Mouse (Mus musculus) spleen, adult 2 months (tissue): Measurements from ENCODE around the gene Igtp. TPM values are rescaled to one million over a fixed set of nuclear protein-coding genes. Genes with fewer than 3 reads are reported as not detected.
"Not testable (repeated sequence)": the region's sequence is repeated elsewhere in the genome, so short reads cannot be mapped to it uniquely, and the experiment has no call there.

ENCODE experiments used
- DNase-seq, 2 experiments: peaks; one replicate each; pipeline versions ENCODE4 v3.0.0 to v3.0.0-alpha.2; 2012 to 2021; ENCODE audit warnings: low spot score in 2 of 2, low read depth in 1 of 2
- H3K27ac ChIP-seq: fragments of 200-500 bp; 2 replicates; pipeline ENCODE4 v1.5.1; 2012; ENCODE audit warnings: low read length, inconsistent platforms; ENCODE audit not compliant: insufficient read depth
- H3K27me3 ChIP-seq: fragments of 200-500 bp; 2 replicates; pipeline ENCODE4 v1.6.1; 2012; ENCODE audit warnings: mild to moderate bottlenecking, moderate library complexity, low read length, inconsistent platforms; ENCODE audit not compliant: control insufficient read depth, insufficient read depth
- H3K36me3 ChIP-seq: fragments of 200-500 bp; 2 replicates; pipeline ENCODE4 v1.6.1; 2012; ENCODE audit warnings: mild to moderate bottlenecking, low read length, inconsistent platforms; ENCODE audit not compliant: control insufficient read depth, insufficient read depth
- H3K4me1 ChIP-seq: fragments of 200-500 bp; 2 replicates; pipeline ENCODE4 v1.6.1; 2011; ENCODE audit warnings: inconsistent platforms; ENCODE audit not compliant: control insufficient read depth, insufficient read depth, insufficient read length
- H3K4me3 ChIP-seq: fragments of 200-500 bp; 2 replicates; pipeline ENCODE4 v1.5.1; 2011; ENCODE audit warnings: mild to moderate bottlenecking, inconsistent platforms; ENCODE audit not compliant: insufficient read depth, insufficient read length; ENCODE audit errors: extremely low read depth
- CTCF ChIP-seq: fragments of 200-500 bp; IDR thresholded peaks from 2 replicates; pipeline ENCODE4 v1.5.1; 2011; ENCODE audit warnings: mild to moderate bottlenecking, inconsistent platforms; ENCODE audit not compliant: insufficient read depth, insufficient read length, insufficient replicate concordance; ENCODE audit errors: extremely low read depth
- POLR2A ChIP-seq: fragments of 200-500 bp; IDR thresholded peaks from 2 replicates; pipeline ENCODE4 v1.6.1; 2011; ENCODE audit warnings: low read depth, low read length, inconsistent platforms
- WGBS: fragments of 180-500 bp; shearing (Covaris S2); methylation state at CpG from one replicate; pipeline ENCODE4 v1.1.7; 2018; 5-methylcytosine and 5-hydroxymethylcytosine counted together
- polyA plus RNA-seq: library from polyadenylated mRNA; depleted of rRNA; stranded (reverse); fragments of >200 nt; gene quantifications from 2 replicates; pipeline ENCODE4 v1.2.3, GENCODE M21; 2012

The Igtp gene
- polyA plus RNA-seq, 1 experiment = 25.4 TPM

DNA sequence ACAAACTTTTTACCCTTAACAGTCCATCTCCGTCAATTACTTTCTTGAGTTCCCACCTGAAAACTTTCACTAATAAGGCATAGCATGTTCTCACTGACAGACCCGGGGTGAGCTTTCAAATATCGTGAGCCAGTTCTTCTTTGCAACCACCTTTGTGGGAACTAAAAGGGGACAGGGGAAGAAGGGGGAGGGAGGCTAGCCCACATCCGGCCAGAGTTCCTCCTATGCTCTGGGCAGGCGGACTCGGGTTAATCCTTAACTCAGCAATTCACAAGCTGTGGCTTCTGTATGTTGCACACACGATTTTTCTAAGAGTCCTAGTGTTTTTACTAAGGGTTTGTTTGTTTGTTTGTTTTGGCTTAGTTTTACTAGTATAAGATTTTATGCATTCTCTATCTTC lies 25.0 kb downstream of the Igtp start:
- Histone ChIP-seq H3K27ac (peak overlapping the region; percentile 11), H3K27me3 (no peaks in the 10 kb centered on the region), H3K4me1 (peaks cover 9% of the 10 kb centered on the region; the same call in 1 of the 2 replicates), H3K4me3 (no peak overlapping the region), H3K36me3 (peaks cover 7% of the 10 kb centered on the region; the same call in 1 of the 2 replicates)
- WGBS = 5% methylated on average over 7 of the region's 7 CpGs
- peak; percentile 32 to 82 for DNase-seq
- TF ChIP-seq CTCF (no peak), POLR2A (no peak)

- H3K36me3 ChIP-seq, H3K4me3 ChIP-seq, H3K27ac ChIP-seq, H3K4me1 ChIP-seq, H3K27me3 ChIP-seq, DNase-seq: not testable (repeated sequence)
- WGBS = 45% methylated on average over 2 of the region's 2 CpGs
Observed at GRCm38 (mm10) chr11:58224872-58225271, 25.5 kb downstream of the Igtp start.

DNA sequence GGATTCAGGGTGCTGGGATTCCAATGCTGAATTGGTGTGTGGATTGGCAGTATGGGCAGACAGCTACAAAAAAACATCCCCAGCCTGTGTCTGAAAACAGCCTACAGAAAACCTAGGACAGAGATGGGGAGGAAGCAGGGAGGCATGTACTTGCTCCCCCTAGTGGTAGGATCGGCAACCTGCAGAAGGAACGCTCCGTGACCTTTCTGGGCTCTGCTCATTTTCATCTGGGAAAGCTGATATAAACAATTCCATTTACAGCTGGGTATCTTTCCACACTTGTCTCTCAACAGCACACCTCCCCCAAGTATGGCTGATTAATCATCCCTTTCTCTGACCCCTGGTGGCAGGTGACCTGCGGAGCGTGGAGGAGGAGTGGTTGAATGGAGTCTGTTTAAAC lies 26.3 kb downstream of the Igtp start:
- Histone ChIP-seq H3K4me1 (peaks cover 9% of the 10 kb centered on the region; the same call in 1 of the 2 replicates), H3K27ac (no peak overlapping the region), H3K4me3 (no peak overlapping the region), H3K27me3 (no peaks in the 10 kb centered on the region), H3K36me3 (peaks cover 2% of the 10 kb centered on the region; the same call in 1 of the 2 replicates)
- 22% methylated on average over 5 of the region's 5 CpGs for WGBS
- TF ChIP-seq CTCF (peak; percentile 90; the same call in 1 of the 2 replicates), POLR2A (no peak)
- peak; percentile 44 to 67 for DNase-seq

DNA sequence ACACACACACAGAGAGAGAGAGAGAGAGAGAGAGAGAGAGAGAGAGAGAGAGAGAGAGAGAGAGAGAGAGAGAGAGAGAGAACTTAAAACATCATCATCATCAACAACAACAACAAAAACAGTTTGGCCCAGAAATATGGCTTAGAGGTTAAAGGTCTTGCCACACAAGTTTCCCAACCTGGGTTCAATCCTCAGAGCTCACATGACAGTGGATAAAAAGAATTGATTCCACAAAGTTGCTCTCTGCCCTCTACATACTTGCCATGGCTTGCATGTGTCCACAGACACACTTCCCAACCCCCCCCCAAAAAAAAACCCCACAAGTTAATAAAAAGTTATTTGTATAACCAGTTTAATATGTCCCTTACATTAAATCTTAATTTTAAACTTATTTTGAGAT lies 27.1 kb downstream of the Igtp start:
- Histone ChIP-seq H3K27me3 (no peaks in the 10 kb centered on the region), H3K4me3 (no peak overlapping the region), H3K36me3 (no peaks in the 10 kb centered on the region), H3K4me1 (peaks cover 9% of the 10 kb centered on the region; the same call in 1 of the 2 replicates), H3K27ac (no peak overlapping the region)
- TF ChIP-seq CTCF (no peak), POLR2A (no peak)
- no peak for DNase-seq

DNA sequence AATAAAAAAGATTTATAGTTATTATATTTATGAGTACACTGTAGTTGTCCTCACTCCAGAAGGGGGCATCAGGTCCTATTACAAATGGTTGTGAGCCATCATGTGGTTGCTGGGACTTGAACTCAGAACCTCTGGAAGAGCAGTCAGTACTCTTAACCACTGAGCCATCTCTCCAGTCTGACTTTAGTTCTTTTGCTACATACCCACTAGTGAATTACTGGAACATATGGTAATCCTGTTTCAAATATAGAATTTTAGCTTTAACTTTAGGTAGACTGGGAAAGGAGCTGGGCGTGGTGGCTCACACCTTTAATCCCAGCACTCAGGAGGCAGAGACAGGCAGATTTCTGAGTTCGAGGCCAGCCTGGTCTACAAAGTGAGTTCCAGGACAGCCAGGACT lies 28.7 kb downstream of the Igtp start:
- WGBS = 85% methylated on average over 2 of the region's 2 CpGs
- not testable (repeated sequence) for H3K4me1 ChIP-seq, H3K27ac ChIP-seq, DNase-seq, H3K27me3 ChIP-seq, H3K4me3 ChIP-seq, H3K36me3 ChIP-seq

DNA sequence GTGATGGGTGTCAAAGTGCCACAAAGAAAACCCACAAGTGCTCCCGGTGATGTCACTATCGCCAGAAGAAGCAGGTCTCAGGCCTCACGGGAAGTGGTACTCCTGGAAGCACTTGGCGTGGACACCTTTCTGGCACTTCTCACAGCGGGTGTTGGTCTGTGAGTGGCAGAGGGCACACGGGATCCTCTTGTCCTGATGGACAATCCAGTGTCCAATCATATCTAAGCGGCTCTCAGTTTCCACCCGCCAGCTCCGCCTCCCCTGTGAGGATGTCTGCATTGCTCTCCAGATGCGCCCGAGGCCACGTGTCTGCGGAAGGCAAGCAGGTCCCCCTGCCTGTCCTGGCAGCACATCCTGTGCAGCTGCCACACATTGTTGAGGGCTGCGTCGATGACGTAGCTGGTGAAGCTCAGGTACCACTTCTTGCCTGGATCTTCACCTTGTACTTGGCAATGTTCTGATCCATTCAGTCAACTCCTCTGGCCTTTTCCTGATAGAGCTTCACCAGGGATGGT lies 31.1 kb downstream of the Igtp start:
- no peak for TF ChIP-seq POLR2A
- TF ChIP-seq CTCF = no peak
- H3K27ac ChIP-seq = no peak overlapping the region
- H3K4me3 ChIP-seq = no peak overlapping the region
- no peak for DNase-seq
- no peaks in the 10 kb centered on the region for H3K27me3 ChIP-seq
- no peaks in the 10 kb centered on the region for H3K36me3 ChIP-seq
- no peaks in the 10 kb centered on the region; the same call in 1 of the 2 replicates for H3K4me1 ChIP-seq
- 66% methylated on average over 16 of the region's 16 CpGs for WGBS

- Histone ChIP-seq H3K4me3 (no peak overlapping the region), H3K4me1 (no peaks in the 10 kb centered on the region), H3K36me3 (no peaks in the 10 kb centered on the region), H3K27me3 (no peaks in the 10 kb centered on the region), H3K27ac (no peak overlapping the region)
- no peak for TF ChIP-seq POLR2A
- no peak for TF ChIP-seq CTCF
- WGBS = 92% methylated on average over 8 of the region's 8 CpGs
- DNase-seq = no peak
Observed at GRCm38 (mm10) chr11:58231156-58231555, 31.8 kb downstream of the Igtp start.

- not testable (repeated sequence) for H3K27ac ChIP-seq, H3K4me3 ChIP-seq, H3K4me1 ChIP-seq, H3K36me3 ChIP-seq, H3K27me3 ChIP-seq, DNase-seq
- WGBS = 90% methylated on average over 3 of the region's 3 CpGs
Observed at GRCm38 (mm10) chr11:58234551-58234950, 35.2 kb downstream of the Igtp start.
